Comparison of ENCODE assay signal across 16 mouse cellular contexts in the genomic region with DNA sequence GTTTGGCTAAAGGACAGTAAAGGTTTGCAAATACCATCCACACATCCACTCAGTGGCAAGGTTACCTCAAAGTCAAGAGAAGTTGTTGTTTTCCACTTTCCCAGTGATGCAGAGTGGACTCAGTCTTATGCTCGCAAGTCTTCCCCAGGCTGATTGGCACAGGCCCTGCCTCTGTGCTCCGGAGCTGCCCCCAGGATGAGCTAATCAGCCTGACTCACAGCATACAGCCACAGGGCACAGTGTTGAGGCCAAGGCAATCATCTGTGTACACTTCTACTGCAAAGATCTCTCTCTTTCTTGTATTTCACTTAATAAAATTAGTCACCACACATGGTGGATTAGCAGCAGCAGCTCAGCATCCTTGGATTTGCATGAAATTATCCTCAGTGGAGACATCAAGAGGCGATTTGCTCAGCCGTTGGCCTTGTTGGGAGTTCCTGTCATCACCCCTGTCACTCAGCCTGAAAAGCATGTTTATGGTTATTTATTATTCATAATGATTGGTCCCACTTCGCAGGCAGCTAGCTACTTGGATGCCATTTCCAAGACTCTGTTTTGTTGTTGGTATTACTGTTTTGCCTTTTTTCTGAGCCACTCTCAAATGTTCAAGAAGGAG.
DNase-seq lines count a peak whose midpoint lies in the region; ATAC-seq and TF ChIP-seq lines count a peak whose summit lies in the region.
"Had no signal": no experiment of that assay in that cellular context is flagged by ENCODE, and none has a peak within 500 bp of the region (broad histone marks: within the 10 kb centered on the region; RNA-seq: fewer than 3 reads in every experiment).

No protein-coding gene starts in this region.

- no peak for ATAC-seq in cerebellum, adult (ENCODE audit: insufficient number of reproducible peaks, low FRiP score, low TSS enrichment)
- ATAC-seq in Patski: peak; percentile 100
- ATAC-seq in forebrain, embryonic 14.5 days: peak; percentile 65; the same call in 1 of the 2 replicates
- ATAC-seq in midbrain, embryonic 14.5 days (ENCODE audit: low FRiP score, low TSS enrichment): peak; percentile 91
- ATAC-seq: activated CD4-positive, CD25-positive, alpha-beta regulatory T cell, adult 4 months had no signal

- DNase-seq in cerebellum, postnatal 14 days: peak; percentile 16 to 18
- peak; percentile 34 for DNase-seq in Patski (ENCODE audit: low read depth, low spot score)
- DNase-seq in forebrain, embryonic 14.5 days (ENCODE audit: low spot score): peak; percentile 23
- DNase-seq in midbrain, embryonic 14.5 days: peak; percentile 66
- no peak for DNase-seq in T-cell, adult 2 months (ENCODE audit: low spot score)
- DNase-seq in kidney, postnatal 36 days: no peak
- DNase-seq in liver: no peak
- DNase-seq: B cell, adult 2 months; right cerebral cortex, postnatal 14 days; thymus, adult 2 months had no signal

- H3K36me3 ChIP-seq in forebrain, embryonic 14.5 days (ENCODE audit: control insufficient read depth, insufficient read depth, low read length): no peaks in the 10 kb centered on the region
- no peaks in the 10 kb centered on the region for H3K36me3 ChIP-seq in midbrain, embryonic 14.5 days (ENCODE audit: control insufficient read depth, insufficient read depth, low read length)
- H3K36me3 ChIP-seq: embryonic facial prominence, embryonic 15.5 days; heart, embryonic 15.5 days; limb, embryonic 10.5 days; neural tube, embryonic 12.5 days had no signal

- no peak for TF ChIP-seq CTCF in Patski (IDR thresholded peaks at IDR 0.05)

- H3K4me3 ChIP-seq in forebrain, embryonic 14.5 days (ENCODE audit: low read depth, low read length): no peak overlapping the region
- H3K4me3 ChIP-seq in midbrain, embryonic 14.5 days (replicated peaks; ENCODE audit: low read depth, low read length): no peak overlapping the region
- H3K4me3 ChIP-seq: embryonic facial prominence, embryonic 15.5 days; heart, embryonic 15.5 days; limb, embryonic 10.5 days; neural tube, embryonic 12.5 days had no signal

- no peak overlapping the region for H3K27ac ChIP-seq in forebrain, embryonic 14.5 days (ENCODE audit: low read depth, low read length)
- H3K27ac ChIP-seq in midbrain, embryonic 14.5 days (replicated peaks; ENCODE audit: low read depth, low read length): no peak overlapping the region; the same call in 1 of the 2 replicates
- H3K27ac ChIP-seq: embryonic facial prominence, embryonic 15.5 days; heart, embryonic 15.5 days; limb, embryonic 10.5 days; neural tube, embryonic 12.5 days had no signal

- no peaks in the 10 kb centered on the region for H3K9me3 ChIP-seq in forebrain, embryonic 14.5 days (replicated peaks; ENCODE audit: control insufficient read depth, low read length)
- no peaks in the 10 kb centered on the region for H3K9me3 ChIP-seq in midbrain, embryonic 14.5 days (ENCODE audit: control insufficient read depth, low read length)
- H3K9me3 ChIP-seq: embryonic facial prominence, embryonic 15.5 days; heart, embryonic 15.5 days; limb, embryonic 10.5 days; neural tube, embryonic 12.5 days had no signal

- H3K4me2 ChIP-seq in forebrain, embryonic 14.5 days (ENCODE audit: low read length): no peak overlapping the region
- H3K4me2 ChIP-seq in midbrain, embryonic 14.5 days (ENCODE audit: low read length): no peak overlapping the region
- H3K4me2 ChIP-seq: embryonic facial prominence, embryonic 15.5 days; heart, embryonic 15.5 days; neural tube, embryonic 12.5 days had no signal

- WGBS in forebrain, embryonic 14.5 days: 50% methylated on average over 5 of the region's 5 CpGs
- WGBS in midbrain, embryonic 14.5 days: 10% methylated on average over 5 of the region's 5 CpGs

- H3K27me3 ChIP-seq in Patski: peaks cover 15% of the 10 kb centered on the region
- no peaks in the 10 kb centered on the region for H3K27me3 ChIP-seq in forebrain, embryonic 14.5 days (replicated peaks; ENCODE audit: control insufficient read depth, insufficient read depth, low read length)
- H3K27me3 ChIP-seq in midbrain, embryonic 14.5 days (ENCODE audit: control insufficient read depth, insufficient read depth, low read length): no peaks in the 10 kb centered on the region
- H3K27me3 ChIP-seq: embryonic facial prominence, embryonic 15.5 days; heart, embryonic 15.5 days; neural tube, embryonic 12.5 days had no signal

- POLR2A ChIA-PET in Patski (lab: Charles Lee): interaction anchor here (0.6 kb wide), 1 partner anchor 20 kb away, joined by 5 read pairs; no protein-coding TSS in a partner anchor

- no peak overlapping the region for H3K9ac ChIP-seq in forebrain, embryonic 14.5 days (ENCODE audit: low read length)
- no peak overlapping the region for H3K9ac ChIP-seq in midbrain, embryonic 14.5 days (replicated peaks; ENCODE audit: low read length)
- H3K9ac ChIP-seq: embryonic facial prominence, embryonic 15.5 days; heart, embryonic 15.5 days; neural tube, embryonic 12.5 days had no signal

- H3K4me1 ChIP-seq in forebrain, embryonic 14.5 days (ENCODE audit: control insufficient read depth, insufficient read depth, low read length): no peaks in the 10 kb centered on the region
- peaks cover 11% of the 10 kb centered on the region; the same call in 1 of the 2 replicates for H3K4me1 ChIP-seq in midbrain, embryonic 14.5 days (ENCODE audit: control insufficient read depth, insufficient read depth, low read length)
- H3K4me1 ChIP-seq: embryonic facial prominence, embryonic 15.5 days; heart, embryonic 15.5 days; limb, embryonic 10.5 days had no signal

- in situ Hi-C loops in Patski (cut with MboI; ENCODE audit: low pct_unique_long_range_greater_than_20kb): no loop called here

- CTCF ChIA-PET in Patski (lab: Charles Lee): interaction anchor here (0.8 to 1.5 kb wide), 2 partner anchors 8 to 21 kb away, joined by 3 to 4 read pairs; no protein-coding TSS in a partner anchor

Comparison
In these comparisons a context has a peak if more than half of its experiments do, and no peak if none do; other contexts are left out.
1. DNase-seq: peak in cerebellum, postnatal 14 days (2 of 2), Patski (single experiment), forebrain, embryonic 14.5 days (single experiment) and midbrain, embryonic 14.5 days (single experiment); none in T-cell, adult 2 months (single experiment), kidney, postnatal 36 days (0 of 2) and liver (single experiment).